Mouse (Mus musculus) cerebellum, adult 2 months (tissue): ENCODE results near the gene Serpina11. TPM values are rescaled to one million over a fixed set of nuclear protein-coding genes. Genes with fewer than 3 reads are reported as not detected.
A peak's percentile ranks its signal among the peaks of the same experiment; 100 is the strongest.

Experiments used
- DNase-seq, 2 experiments: peaks; one replicate each; pipeline ENCODE4 v3.0.0; 2021
- H3K27ac ChIP-seq: fragments of 200-500 bp; 2 replicates; pipeline ENCODE4 v1.5.1; 2012; ENCODE audit warnings: low read length, control low read depth, inconsistent platforms; ENCODE audit not compliant: insufficient read depth
- H3K27me3 ChIP-seq: fragments of 200-500 bp; 2 replicates; pipeline ENCODE4 v1.6.1; 2012; ENCODE audit warnings: inconsistent platforms, mild to moderate bottlenecking, low read length, moderate library complexity; ENCODE audit not compliant: control insufficient read depth, insufficient read depth
- H3K4me1 ChIP-seq: fragments of 200-500 bp; 2 replicates; pipeline ENCODE4 v1.6.1; 2011; ENCODE audit warnings: low read length; ENCODE audit not compliant: control insufficient read depth, insufficient read depth
- H3K4me3 ChIP-seq: fragments of 200-500 bp; replicated peaks from 2 replicates; pipeline ENCODE3; 2011; ENCODE audit warnings: mild to moderate bottlenecking, low read depth, low read length, control low read depth; ENCODE audit not compliant: insufficient read depth
- CTCF ChIP-seq: fragments of 200-500 bp; IDR thresholded peaks from 2 replicates; pipeline ENCODE4 v1.5.1; 2011; ENCODE audit warnings: low read depth, mild to moderate bottlenecking, control low read depth, low read length, moderate library complexity, borderline replicate concordance; ENCODE audit not compliant: insufficient read depth
- POLR2A ChIP-seq: fragments of 200-500 bp; IDR thresholded peaks from 2 replicates; pipeline ENCODE4 v1.6.1; 2011; ENCODE audit warnings: low read length, control low read depth, borderline replicate concordance; ENCODE audit not compliant: insufficient read depth
- WGBS: fragments of 180-500 bp; shearing (Covaris S2); methylation state at CpG from one replicate; pipeline ENCODE4 v1.1.7; 2018; 5-methylcytosine and 5-hydroxymethylcytosine counted together
- polyA plus RNA-seq: library from polyadenylated mRNA; depleted of rRNA; stranded (reverse); fragments of >200 nt; gene quantifications from 2 replicates; pipeline ENCODE4 v1.2.3, GENCODE M21; 2012

Serpina11 gene
- polyA plus RNA-seq, 1 experiment, result 0.07 TPM

DNA sequence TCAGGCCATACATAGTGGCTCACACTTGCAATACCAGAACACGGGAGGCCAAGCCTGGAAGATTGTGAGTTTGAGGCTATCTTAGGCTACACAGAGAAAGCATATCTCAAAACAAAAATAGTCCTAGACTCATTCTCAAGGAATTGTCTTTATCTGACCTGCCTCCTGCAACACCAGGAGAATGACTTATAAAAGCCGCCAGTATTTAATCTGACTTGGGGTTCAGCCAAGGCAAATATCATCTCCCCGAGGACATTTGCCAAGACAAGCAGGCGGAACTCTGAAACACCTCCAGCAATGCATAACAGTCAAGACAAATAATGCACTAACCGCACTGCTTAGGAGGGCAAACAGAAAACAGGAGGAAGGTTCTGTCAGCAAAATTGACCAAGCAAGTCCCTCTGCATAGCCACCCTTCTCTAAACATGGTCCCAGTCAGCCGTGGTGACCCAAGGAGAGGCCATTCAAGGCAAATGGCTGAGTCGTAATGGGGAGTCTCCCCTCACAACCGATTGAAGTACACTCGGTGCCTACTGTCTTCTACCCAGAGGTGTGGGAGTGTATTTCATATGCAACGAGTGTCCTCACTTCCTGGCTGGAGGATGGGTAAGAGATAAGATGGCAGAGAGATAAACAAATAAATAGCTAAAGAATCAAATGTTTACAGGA lies 12.9 kb upstream of the Serpina11 start:
- TF ChIP-seq CTCF (no peak), POLR2A (no peak)
- DNase-seq, result peak in 1 of 2 experiments; percentile 17
- H3K4me1 ChIP-seq, result no peaks in the 10 kb centered on the region
- no peak overlapping the region for H3K4me3 ChIP-seq
- no peak overlapping the region for H3K27ac ChIP-seq
- 38% methylated on average over 10 of the region's 10 CpGs for WGBS
- H3K27me3 ChIP-seq, result no peaks in the 10 kb centered on the region

DNA sequence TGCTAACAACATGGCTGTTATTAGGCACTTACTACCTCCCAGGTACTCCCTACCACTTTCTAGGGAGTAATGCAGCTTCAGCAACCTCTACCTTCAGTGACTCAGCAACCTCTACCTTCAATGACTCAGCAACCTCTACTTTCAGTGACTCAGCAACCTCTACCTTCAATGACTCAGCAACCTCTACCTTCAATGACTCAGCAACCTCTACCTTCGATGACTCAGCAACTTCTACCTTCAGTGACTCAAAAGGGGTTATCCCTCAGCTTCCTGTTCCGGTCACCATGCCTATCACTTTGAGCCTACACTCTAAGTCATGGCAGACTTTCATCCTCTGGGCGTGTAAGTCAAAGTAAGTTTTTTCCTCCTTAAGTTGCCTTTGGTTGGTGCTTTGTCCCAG lies 10.8 kb upstream of the Serpina11 start:
- DNase-seq, result no peak
- no peak overlapping the region for H3K27ac ChIP-seq
- H3K4me3 ChIP-seq, result no peak overlapping the region
- TF ChIP-seq POLR2A, result no peak
- no peak for TF ChIP-seq CTCF
- no peaks in the 10 kb centered on the region for H3K4me1 ChIP-seq
- no peaks in the 10 kb centered on the region for H3K27me3 ChIP-seq
- WGBS, result 92% methylated on average over 3 of the region's 3 CpGs

DNA sequence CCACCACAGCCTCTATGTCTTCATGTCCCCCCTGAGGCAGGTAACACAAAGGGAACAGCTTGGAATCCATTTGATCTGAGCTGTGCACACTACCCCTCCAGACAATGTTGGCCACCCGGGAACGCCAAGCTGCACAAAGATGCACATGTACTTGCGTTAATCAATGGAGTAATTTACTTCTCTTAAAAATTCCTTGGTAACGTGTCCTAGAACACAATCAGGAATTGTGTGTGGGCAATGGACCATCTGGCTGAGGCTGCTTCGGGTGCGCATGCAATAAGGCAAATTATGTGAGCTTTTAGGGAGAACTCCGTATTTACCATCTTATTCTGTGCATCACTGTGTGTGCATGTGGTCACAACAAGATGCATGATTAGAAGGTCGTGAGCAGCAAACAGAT lies 9.9 kb upstream of the Serpina11 start:
- Histone ChIP-seq H3K27me3 (no peaks in the 10 kb centered on the region), H3K27ac (no peak overlapping the region), H3K4me1 (no peaks in the 10 kb centered on the region), H3K4me3 (no peak overlapping the region)
- TF ChIP-seq CTCF, result no peak
- TF ChIP-seq POLR2A, result no peak
- WGBS, result 83% methylated on average over 8 of the region's 8 CpGs
- DNase-seq, result no peak

DNA sequence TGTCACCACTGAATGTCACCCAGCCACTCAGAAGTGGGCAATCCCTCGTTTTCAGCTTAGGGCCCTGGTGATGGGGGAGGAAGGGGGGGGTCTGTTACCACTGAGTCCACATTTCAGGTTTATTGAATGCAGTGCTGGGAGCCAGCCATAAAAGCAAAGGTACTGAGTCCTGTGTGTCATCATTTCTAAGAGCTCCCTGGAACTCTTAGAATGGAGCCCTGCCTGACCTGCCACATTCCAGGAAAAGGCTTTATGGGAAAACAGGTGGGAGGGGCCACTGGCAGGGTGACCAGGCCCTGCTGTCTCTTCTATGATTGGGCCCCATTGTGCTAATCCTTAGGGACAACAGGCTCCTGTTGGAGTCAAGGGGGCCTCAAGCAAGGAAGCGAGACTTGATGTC lies 6.8 kb upstream of the Serpina11 start:
- Histone ChIP-seq H3K27me3 (no peaks in the 10 kb centered on the region), H3K4me3 (no peak overlapping the region), H3K4me1 (no peaks in the 10 kb centered on the region), H3K27ac (no peak overlapping the region)
- WGBS, result 70% methylated on average over 2 of the region's 2 CpGs
- TF ChIP-seq CTCF (no peak), POLR2A (no peak)
- DNase-seq, result no peak

DNA sequence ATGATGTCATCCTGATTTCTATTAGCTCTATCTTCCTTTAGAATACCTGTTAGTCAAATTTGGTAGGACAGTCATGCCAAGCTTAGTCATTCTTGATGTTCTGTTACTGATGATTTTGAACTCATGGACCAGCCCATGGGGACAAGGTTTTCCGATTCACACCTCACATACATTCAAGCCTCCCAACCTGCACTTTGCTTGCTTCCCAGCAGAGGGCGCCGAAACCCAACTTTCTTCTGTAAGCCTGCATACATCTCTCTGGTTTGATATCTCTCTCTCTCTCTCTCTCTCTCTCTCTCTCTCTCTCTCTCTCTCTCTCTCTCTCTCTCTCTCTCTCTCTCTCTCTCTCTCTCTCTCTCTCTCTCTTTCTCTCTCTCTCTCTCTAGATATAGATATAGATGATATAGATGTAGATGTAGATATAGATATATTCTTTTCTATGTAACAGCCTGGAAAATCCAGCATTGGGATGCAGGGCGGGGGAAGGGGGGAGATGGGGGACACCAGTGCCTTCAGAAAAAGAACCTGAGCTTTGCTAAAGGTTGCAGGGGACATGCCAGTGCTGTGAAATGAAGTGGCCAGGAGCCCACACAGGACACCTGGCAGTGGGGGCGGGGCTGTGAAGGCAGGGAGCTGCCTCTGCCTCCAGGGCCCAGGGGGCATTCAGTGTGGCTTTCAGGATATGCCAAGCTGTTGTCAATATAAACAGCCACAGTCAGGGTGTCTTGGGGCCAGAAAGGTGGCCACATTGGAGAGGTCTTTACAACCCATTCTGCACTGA lies 5.7 kb upstream of the Serpina11 start:
- Histone ChIP-seq H3K4me3 (no peak overlapping the region), H3K27ac (no peak overlapping the region), H3K4me1 (no peaks in the 10 kb centered on the region), H3K27me3 (no peaks in the 10 kb centered on the region)
- DNase-seq, result peak; percentile 54 to 79
- TF ChIP-seq CTCF (peak; percentile 88), POLR2A (no peak)
- 39% methylated on average over 5 of the region's 5 CpGs for WGBS

DNA sequence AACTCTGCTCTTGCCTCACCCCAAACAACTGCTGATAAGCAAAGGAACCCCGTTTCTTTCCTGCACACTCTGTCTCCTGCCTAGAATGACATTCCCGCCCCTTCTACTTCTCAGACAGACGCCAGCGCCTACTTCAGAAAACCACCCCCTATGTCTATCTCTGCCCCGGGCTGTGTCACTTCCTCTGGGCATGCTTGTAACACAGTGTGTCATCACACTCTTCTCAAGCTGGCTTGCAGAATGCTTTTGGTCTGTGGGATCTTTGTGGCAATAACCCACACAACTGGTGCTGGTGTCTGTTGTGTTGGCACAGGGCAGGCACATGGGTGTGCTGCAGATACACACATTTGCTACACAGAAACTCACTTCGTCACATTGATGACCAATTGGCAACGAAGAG lies 3.2 kb upstream of the Serpina11 start:
- TF ChIP-seq CTCF, result no peak
- TF ChIP-seq POLR2A, result no peak
- no peak for DNase-seq
- Histone ChIP-seq H3K27ac (no peak overlapping the region), H3K4me3 (no peak overlapping the region), H3K4me1 (no peaks in the 10 kb centered on the region), H3K27me3 (no peaks in the 10 kb centered on the region)
- WGBS, result 68% methylated on average over 7 of the region's 7 CpGs

DNA sequence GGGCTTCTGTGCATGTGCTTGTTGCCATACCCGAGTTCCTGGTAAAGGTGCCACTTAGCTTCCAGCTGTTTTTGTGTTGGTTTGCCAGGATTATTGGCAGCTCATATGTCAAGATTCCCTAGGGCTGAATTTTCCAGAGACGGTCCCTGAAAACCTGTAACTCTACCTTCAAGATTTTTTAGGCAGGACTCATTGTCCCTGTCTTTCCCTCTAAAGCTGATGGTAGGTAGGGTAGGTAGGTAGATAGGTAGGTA lies 316 bp downstream of the Serpina11 start:
- no peaks in the 10 kb centered on the region for H3K4me1 ChIP-seq
- H3K27me3 ChIP-seq, result no peaks in the 10 kb centered on the region
- H3K27ac ChIP-seq, result no peak overlapping the region
- TF ChIP-seq POLR2A, result no peak
- no peak for TF ChIP-seq CTCF
- no peak overlapping the region for H3K4me3 ChIP-seq
- 42% methylated on average over 2 of the region's 2 CpGs for WGBS
- no peak for DNase-seq
